Mouse (Mus musculus) heart, embryonic 16.5 days (tissue): ENCODE measurements around the gene Tnf. TPM values are rescaled to one million over a fixed set of nuclear protein-coding genes. Genes with fewer than 3 reads are reported as not detected.

Source experiments
- ATAC-seq: fragments of 200-750 bp; cut with Nextera tagmentation; replicated peaks from 2 replicates; pipeline ENCODE4 v1.8.0; 2017; ENCODE audit warnings: moderate number of reproducible peaks; ENCODE audit not compliant: insufficient read depth, low FRiP score; ENCODE audit errors: extremely low read depth
- H3K27ac ChIP-seq: fragments of 300-500 bp; sonication (generic); 2 replicates; pipeline ENCODE4 v1.5.1; 2014; ENCODE audit warnings: mild to moderate bottlenecking, low read length, control low read depth, moderate library complexity
- H3K27me3 ChIP-seq: fragments of 300-500 bp; sonication (generic); 2 replicates; pipeline ENCODE4 v1.6.1; 2014; ENCODE audit warnings: low read length, mixed read lengths; ENCODE audit not compliant: control insufficient read depth, insufficient read depth
- H3K36me3 ChIP-seq: fragments of 300-500 bp; sonication (generic); 2 replicates; pipeline ENCODE4 v1.6.1; 2014; ENCODE audit not compliant: control insufficient read depth, insufficient read depth
- H3K4me1 ChIP-seq: fragments of 300-500 bp; sonication (generic); 2 replicates; pipeline ENCODE4 v1.6.1; 2014; ENCODE audit warnings: low read length, mixed read lengths; ENCODE audit not compliant: control insufficient read depth, insufficient read depth
- H3K4me2 ChIP-seq: fragments of 300-500 bp; sonication (generic); 2 replicates; pipeline ENCODE4 v1.6.1; 2014; ENCODE audit warnings: low read depth, mild to moderate bottlenecking, control low read depth, low read length
- H3K4me3 ChIP-seq: fragments of 300-500 bp; sonication (generic); 2 replicates; pipeline ENCODE4 v1.5.1; 2014; ENCODE audit warnings: mild to moderate bottlenecking, control low read depth, low read length
- H3K9ac ChIP-seq: fragments of 300-500 bp; sonication (generic); 2 replicates; pipeline ENCODE4 v1.6.1; 2014; ENCODE audit warnings: low read length, control low read depth
- H3K9me3 ChIP-seq: fragments of 300-500 bp; sonication (generic); replicated peaks from 2 replicates; pipeline ENCODE4 v1.6.1; 2016; ENCODE audit warnings: low read length; ENCODE audit not compliant: control insufficient read depth
- WGBS: fragments of 180-500 bp; shearing (Covaris S2); extraction: QIAGEN DNeasy Blood & Tissue Kit; methylation state at CpG from one replicate; pipeline ENCODE4 v1.1.7; 2014; 5-methylcytosine and 5-hydroxymethylcytosine counted together
- polyA plus RNA-seq: library from polyadenylated mRNA; unstranded; fragments of >200 nt; fragmentation: Nextera tagmentation; extraction: Ambion mirVana; gene quantifications from 2 replicates; pipeline ENCODE4 v1.2.1, GENCODE M21; 2015

The Tnf gene
- polyA plus RNA-seq, 1 experiment from 2014 or later = 0.33 TPM

DNA sequence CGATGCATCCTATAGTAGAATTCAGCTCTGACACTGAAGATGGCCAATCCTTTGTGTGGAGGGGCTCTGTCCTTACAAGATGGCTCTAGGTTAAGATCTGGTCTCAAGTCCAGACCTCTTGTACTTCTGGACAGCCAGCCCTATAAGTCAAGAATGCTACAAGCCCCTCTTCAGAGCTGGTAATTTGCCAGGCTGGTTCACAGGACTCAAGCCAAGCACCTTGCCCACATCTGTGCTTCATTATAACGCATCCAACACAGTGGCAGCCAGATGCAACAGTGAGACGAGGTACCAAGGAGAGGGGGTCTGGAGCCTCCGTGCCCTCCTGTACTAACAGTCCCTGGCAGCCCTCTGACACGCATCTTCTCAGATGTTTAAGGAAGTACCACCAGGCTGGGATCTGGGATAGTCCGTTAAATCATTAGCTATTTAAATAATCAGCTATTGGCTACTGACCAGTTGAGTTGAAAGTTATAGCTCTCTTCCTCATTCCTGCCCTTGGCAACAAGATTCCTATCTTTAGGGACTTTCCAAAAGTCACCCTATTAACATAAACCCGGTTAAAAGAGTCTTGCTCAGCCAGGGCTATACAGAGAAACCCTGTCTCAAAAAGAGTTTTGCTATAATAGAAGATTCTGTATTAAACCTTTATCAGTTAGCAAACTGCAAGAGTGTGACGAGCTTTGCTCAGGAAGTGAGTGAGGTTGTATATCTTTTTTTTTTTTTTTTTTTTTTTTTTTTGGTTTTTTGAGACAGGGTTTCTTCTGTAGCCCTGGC lies 27.4 kb downstream of the Tnf start:
- no peaks in the 10 kb centered on the region for H3K27me3 ChIP-seq
- H3K27ac ChIP-seq = no peak overlapping the region
- no peak for ATAC-seq
- H3K9me3 ChIP-seq = no peaks in the 10 kb centered on the region
- WGBS = 62% methylated on average over 8 of the region's 8 CpGs
- no peak overlapping the region for H3K4me3 ChIP-seq
- no peak overlapping the region for H3K9ac ChIP-seq
- no peak overlapping the region for H3K4me2 ChIP-seq
- no peaks in the 10 kb centered on the region for H3K36me3 ChIP-seq
- H3K4me1 ChIP-seq = no peaks in the 10 kb centered on the region; the same call in 1 of the 2 replicates

DNA sequence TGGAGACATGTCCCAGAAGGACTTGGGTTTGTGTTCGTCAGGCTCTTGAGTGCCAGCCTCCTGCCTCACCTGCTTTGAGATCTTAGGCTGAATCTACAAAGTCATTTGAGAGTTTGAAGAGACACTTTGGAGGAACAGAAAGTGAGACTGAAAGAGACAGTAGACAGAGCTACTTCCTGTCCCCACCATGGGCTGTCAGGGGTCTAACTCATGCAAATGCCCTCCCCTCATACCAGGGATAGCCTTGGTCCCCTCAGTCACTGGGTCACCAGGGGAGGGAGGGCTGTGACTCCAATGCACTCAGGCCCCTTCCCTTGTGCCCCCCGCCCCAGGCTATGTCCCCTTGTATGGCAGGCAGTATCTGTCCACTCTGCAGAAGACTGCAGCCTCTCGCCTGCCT lies 28.5 kb downstream of the Tnf start:
- no peak overlapping the region for H3K4me3 ChIP-seq
- WGBS = 55% methylated on average over 3 of the region's 3 CpGs
- no peak for ATAC-seq
- H3K27me3 ChIP-seq = no peaks in the 10 kb centered on the region
- H3K36me3 ChIP-seq = no peaks in the 10 kb centered on the region
- H3K27ac ChIP-seq = peak overlapping the region; percentile 42; the same call in 1 of the 2 replicates
- H3K9me3 ChIP-seq = no peaks in the 10 kb centered on the region
- no peak overlapping the region for H3K4me2 ChIP-seq
- no peaks in the 10 kb centered on the region; the same call in 1 of the 2 replicates for H3K4me1 ChIP-seq
- H3K9ac ChIP-seq = no peak overlapping the region

DNA sequence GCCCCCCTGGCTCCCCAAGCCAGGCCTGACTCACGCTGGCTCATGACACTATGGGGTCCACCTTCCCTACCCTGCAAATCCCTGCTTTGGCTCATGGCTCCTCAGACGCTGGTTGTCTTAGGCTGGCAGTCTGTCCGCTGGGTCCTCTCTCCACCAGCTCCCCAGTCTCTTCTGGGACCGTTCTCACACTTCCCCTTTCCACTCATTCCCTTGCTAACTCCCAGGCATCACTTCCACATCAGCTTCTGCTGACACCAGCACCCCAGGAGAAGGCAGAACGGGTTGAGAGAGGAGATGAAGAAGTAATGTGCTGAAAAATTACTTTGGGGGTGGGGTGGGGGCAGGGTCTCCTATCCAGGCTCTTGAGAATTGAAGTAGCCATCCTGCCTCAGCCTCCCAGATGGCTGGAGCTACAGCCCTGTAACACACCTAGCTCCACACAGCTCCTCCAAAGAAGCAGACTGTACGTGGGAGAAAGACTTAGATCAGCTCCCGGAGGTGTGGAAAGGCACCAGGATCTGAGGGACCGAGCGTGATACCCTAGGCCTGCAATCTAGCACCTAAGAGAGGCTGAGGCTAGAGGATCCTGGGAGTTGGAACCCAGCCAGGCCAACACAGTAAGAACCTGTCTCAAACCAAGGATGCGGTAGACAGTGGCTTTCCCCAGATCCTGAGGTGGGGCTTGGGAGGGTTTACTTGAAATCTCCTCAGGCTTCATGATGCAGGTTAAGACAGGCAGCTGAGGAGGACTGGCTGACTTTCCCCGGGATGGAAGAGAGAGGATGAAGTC lies 29.2 kb downstream of the Tnf start:
- no peak overlapping the region for H3K4me2 ChIP-seq
- no peak for ATAC-seq
- H3K27ac ChIP-seq = peak overlapping the region; percentile 42; the same call in 1 of the 2 replicates
- no peak overlapping the region for H3K4me3 ChIP-seq
- H3K4me1 ChIP-seq = no peaks in the 10 kb centered on the region; the same call in 1 of the 2 replicates
- H3K9ac ChIP-seq = no peak overlapping the region
- no peaks in the 10 kb centered on the region for H3K9me3 ChIP-seq
- H3K36me3 ChIP-seq = no peaks in the 10 kb centered on the region
- WGBS = 54% methylated on average over 11 of the region's 11 CpGs
- no peaks in the 10 kb centered on the region for H3K27me3 ChIP-seq

DNA sequence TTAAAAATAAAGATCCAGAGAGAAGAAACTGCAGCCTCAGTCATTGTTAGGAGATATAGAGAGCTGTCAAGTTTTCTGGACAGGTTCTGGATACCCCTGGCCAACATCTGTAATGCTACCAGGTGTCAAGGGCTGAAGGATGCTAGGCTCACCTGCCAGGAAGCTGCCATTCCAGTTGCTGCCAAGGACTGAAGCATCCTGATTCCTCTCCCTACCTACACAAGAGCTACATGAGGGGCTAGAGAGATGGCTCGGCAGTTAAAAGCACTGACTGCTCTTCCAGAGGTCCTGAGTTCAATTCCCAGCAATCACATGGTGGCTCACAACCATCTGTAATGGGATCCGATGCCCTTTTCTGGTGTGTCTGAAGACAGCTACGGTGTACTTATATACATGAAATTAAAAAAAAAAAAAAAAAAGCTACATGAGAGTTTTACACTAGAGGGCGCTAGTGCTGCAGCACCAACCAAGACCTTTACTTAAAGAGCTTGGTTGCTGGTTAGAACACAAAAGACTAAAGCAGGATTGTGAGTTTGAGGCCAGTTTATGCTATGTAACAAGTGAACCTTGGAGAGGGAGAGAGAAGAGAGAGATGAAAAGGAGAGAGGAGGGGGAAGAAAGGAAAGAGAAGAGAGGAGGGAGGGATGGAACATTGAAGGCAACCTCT lies 33.1 kb downstream of the Tnf start:
- no peak overlapping the region for H3K4me2 ChIP-seq
- ATAC-seq = no peak
- H3K27ac ChIP-seq = 0 out of 2 replicates have a peak overlapping the region, but pooled peaks have one; percentile 7
- H3K9ac ChIP-seq = no peak overlapping the region
- no peaks in the 10 kb centered on the region for H3K36me3 ChIP-seq
- peaks cover 7% of the 10 kb centered on the region for H3K4me1 ChIP-seq
- no peaks in the 10 kb centered on the region for H3K9me3 ChIP-seq
- no peak overlapping the region for H3K4me3 ChIP-seq
- 18% methylated on average over 4 of the region's 4 CpGs for WGBS
- no peaks in the 10 kb centered on the region for H3K27me3 ChIP-seq

DNA sequence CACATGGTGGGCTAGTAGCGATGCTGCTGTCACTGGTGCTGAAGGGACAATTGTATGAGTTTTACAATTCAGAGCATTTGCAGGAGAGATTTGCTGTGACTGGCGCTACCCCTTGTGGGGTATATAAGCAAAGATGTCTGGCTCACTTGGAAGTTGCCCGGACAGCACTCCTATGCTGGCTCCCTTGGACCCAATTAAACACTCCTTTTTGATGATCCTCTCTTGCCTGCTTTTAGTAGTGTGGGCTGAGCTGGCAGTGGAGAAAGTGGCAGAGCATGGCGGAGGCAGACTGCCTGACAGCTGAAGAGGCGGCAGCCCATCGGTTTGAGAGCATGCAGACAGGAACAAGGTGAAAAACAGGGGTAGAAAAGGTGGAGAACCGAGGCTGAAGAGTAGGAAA lies 34.0 kb downstream of the Tnf start:
- WGBS = 80% methylated on average over 7 of the region's 7 CpGs
- no peak for ATAC-seq

GRCm38 (mm10) chr17:35166352-35167035 lies 35.3 kb downstream of the Tnf start:
- H3K9ac ChIP-seq = peak overlapping the region; percentile 13; the same call in 1 of the 2 replicates
- ATAC-seq = no peak
- H3K27ac ChIP-seq = peak overlapping the region; percentile 93; the same call in 1 of the 2 replicates

More for the DNA sequence above, 34.0 kb downstream of the Tnf start:
- Histone ChIP-seq H3K4me2 (no peak overlapping the region), H3K36me3 (no peaks in the 10 kb centered on the region), H3K4me3 (no peak overlapping the region), H3K4me1 (peaks cover 10% of the 10 kb centered on the region), H3K27me3 (no peaks in the 10 kb centered on the region), H3K9me3 (no peaks in the 10 kb centered on the region), H3K27ac (no peak overlapping the region), H3K9ac (no peak overlapping the region)

DNA sequence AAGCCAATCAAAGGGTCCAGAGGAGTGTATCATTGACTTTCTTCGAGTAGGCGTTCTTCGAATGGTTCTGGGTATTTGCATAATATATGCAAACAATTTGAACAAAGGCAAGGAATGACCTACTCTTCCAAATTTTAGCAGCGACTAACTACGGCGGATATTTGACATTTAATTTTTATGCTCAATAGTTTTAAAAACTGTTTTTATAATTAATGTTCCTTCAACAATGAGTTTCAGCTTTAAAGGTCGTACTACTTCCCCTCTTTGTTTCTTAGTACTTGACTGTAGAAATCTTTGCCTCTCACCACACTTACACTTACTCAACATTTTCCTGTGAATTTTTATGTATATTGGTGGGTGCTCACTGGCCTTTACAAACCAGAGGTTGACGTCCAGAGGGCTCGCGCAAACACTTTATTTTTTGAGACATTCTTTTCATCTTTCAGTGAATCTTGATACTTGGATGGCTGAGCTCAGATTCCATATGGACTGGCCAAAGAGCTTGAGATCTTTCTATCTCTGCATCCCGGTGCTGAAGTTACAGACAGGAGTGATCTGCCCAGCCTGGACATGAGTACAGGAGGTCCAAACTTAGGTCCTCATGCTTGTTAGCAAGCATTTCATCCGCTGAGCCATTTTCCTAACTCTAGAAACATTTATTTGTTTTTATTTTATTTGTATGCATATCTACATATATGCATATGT lies 36.2 kb downstream of the Tnf start:
- ATAC-seq = peak; percentile 76
- peak overlapping the region; percentile 51 for H3K9ac ChIP-seq
- no peaks in the 10 kb centered on the region for H3K9me3 ChIP-seq
- H3K27me3 ChIP-seq = no peaks in the 10 kb centered on the region
- peaks cover 23% of the 10 kb centered on the region for H3K4me1 ChIP-seq
- peak overlapping the region; percentile 93 for H3K27ac ChIP-seq
- peak overlapping the region; percentile 49 for H3K4me3 ChIP-seq
- peaks cover 16% of the 10 kb centered on the region for H3K36me3 ChIP-seq
- peak overlapping the region; percentile 67 for H3K4me2 ChIP-seq
- WGBS = 23% methylated on average over 12 of the region's 12 CpGs

More at GRCm38 (mm10) chr17:35166352-35167035, 35.3 kb downstream of the Tnf start:
- H3K4me1 ChIP-seq = peaks cover 23% of the 10 kb centered on the region
- H3K4me2 ChIP-seq = no peak overlapping the region; the same call in 1 of the 2 replicates
- H3K9me3 ChIP-seq = no peaks in the 10 kb centered on the region
- H3K36me3 ChIP-seq = peaks cover 7% of the 10 kb centered on the region
- WGBS = 69% methylated on average over 8 of the region's 8 CpGs
- H3K27me3 ChIP-seq = no peaks in the 10 kb centered on the region
- no peak overlapping the region for H3K4me3 ChIP-seq
